Mouse (Mus musculus) forebrain, embryonic 12.5 days (tissue): ENCODE results near the gene Ptgis. TPM values are rescaled to one million over a fixed set of nuclear protein-coding genes. Genes with fewer than 3 reads are reported as not detected.
A peak's percentile ranks its signal among the peaks of the same experiment; 100 is the strongest.

Source experiments
- ATAC-seq: fragments of 200-750 bp; cut with Nextera tagmentation; 2 replicates; pipeline ENCODE4 v1.8.0; 2017; ENCODE audit warnings: moderate TSS enrichment; ENCODE audit not compliant: low FRiP score
- H3K27ac ChIP-seq: fragments of 300-500 bp; sonication (generic); 2 replicates; pipeline ENCODE4 v1.5.1; 2016; ENCODE audit warnings: mild to moderate bottlenecking
- H3K27me3 ChIP-seq: fragments of 300-500 bp; sonication (generic); 2 replicates; pipeline ENCODE4 v1.6.1; 2016; ENCODE audit warnings: mild to moderate bottlenecking
- H3K36me3 ChIP-seq: fragments of 300-500 bp; sonication (generic); replicated peaks from 2 replicates; pipeline ENCODE4 v1.6.1; 2016; ENCODE audit warnings: mild to moderate bottlenecking
- H3K4me1 ChIP-seq: fragments of 300-500 bp; sonication (generic); 2 replicates; pipeline ENCODE4 v1.6.1; 2016
- H3K4me2 ChIP-seq: fragments of 300-500 bp; sonication (generic); 2 replicates; pipeline ENCODE4 v1.6.1; 2016; ENCODE audit warnings: mild to moderate bottlenecking, moderate library complexity
- H3K4me3 ChIP-seq: fragments of 300-500 bp; sonication (generic); replicated peaks from 2 replicates; pipeline ENCODE4 v1.5.1; 2016; ENCODE audit warnings: mild to moderate bottlenecking
- H3K9ac ChIP-seq: fragments of 300-500 bp; sonication (generic); 2 replicates; pipeline ENCODE4 v1.6.1; 2016; ENCODE audit warnings: mild to moderate bottlenecking
- H3K9me3 ChIP-seq: fragments of 300-500 bp; sonication (generic); 2 replicates; pipeline ENCODE4 v1.6.1; 2016
- WGBS: fragments of 180-500 bp; shearing (Covaris S2); methylation state at CpG from one replicate; pipeline ENCODE4 v1.1.7; 2016; 5-methylcytosine and 5-hydroxymethylcytosine counted together
- polyA plus RNA-seq: library from polyadenylated mRNA; unstranded; fragments of >200 nt; fragmentation: Nextera tagmentation; extraction: Ambion mirVana; gene quantifications from 2 replicates; pipeline ENCODE4 v1.2.1, GENCODE M21; 2016

The Ptgis gene
- 4.8 and 6.0 TPM in 2 replicates for polyA plus RNA-seq

- no peaks in the 10 kb centered on the region for H3K9me3 ChIP-seq
- ATAC-seq = 0 out of 2 replicates have a peak, but pooled peaks have one; percentile 46
- WGBS = 1% methylated on average over 40 of the region's 45 CpGs
- peak within 1 kb of the TSS; percentile 94 for H3K4me2 ChIP-seq
- peak within 1 kb of the TSS; percentile 48 for H3K4me3 ChIP-seq
- H3K27me3 ChIP-seq = peaks cover 22% of the 10 kb centered on the region
- H3K9ac ChIP-seq = peak within 1 kb of the TSS; percentile 72
- H3K27ac ChIP-seq = no peak within 1 kb of the TSS
- no peaks in the 10 kb centered on the region for H3K36me3 ChIP-seq
- peaks cover 21% of the 10 kb centered on the region for H3K4me1 ChIP-seq
These were observed at the start of gene Ptgis for GRCm38 (mm10) chr2:167240008-167240964. TSS of gene Ptgis (minus strand) at chr2:167240604.

GRCm38 (mm10) chr2:167281461-167281860, 41.1 kb upstream of the Ptgis start:
- no peak overlapping the region for H3K27ac ChIP-seq
- no peaks in the 10 kb centered on the region for H3K9me3 ChIP-seq
- no peak overlapping the region for H3K4me3 ChIP-seq
- no peak overlapping the region for H3K4me2 ChIP-seq
- H3K36me3 ChIP-seq = no peaks in the 10 kb centered on the region
- H3K9ac ChIP-seq = no peak overlapping the region
- peaks cover 4% of the 10 kb centered on the region; the same call in 1 of the 2 replicates for H3K27me3 ChIP-seq
- no peak for ATAC-seq
- H3K4me1 ChIP-seq = no peaks in the 10 kb centered on the region; the same call in 1 of the 2 replicates
- 92% methylated on average over 13 of the region's 13 CpGs for WGBS

- no peak overlapping the region for H3K27ac ChIP-seq
- no peak overlapping the region for H3K4me2 ChIP-seq
- no peaks in the 10 kb centered on the region; the same call in 1 of the 2 replicates for H3K4me1 ChIP-seq
- H3K4me3 ChIP-seq = no peak overlapping the region
- H3K27me3 ChIP-seq = peaks cover 4% of the 10 kb centered on the region; the same call in 1 of the 2 replicates
- ATAC-seq = no peak
- H3K9ac ChIP-seq = no peak overlapping the region
- H3K36me3 ChIP-seq = no peaks in the 10 kb centered on the region
- WGBS = 73% methylated on average over 4 of the region's 4 CpGs
- no peaks in the 10 kb centered on the region for H3K9me3 ChIP-seq
These were observed 40.5 kb upstream of the Ptgis start for GRCm38 (mm10) chr2:167280986-167281310.

- H3K27ac ChIP-seq = no peak overlapping the region
- peak; percentile 87 for ATAC-seq
- peaks cover 4% of the 10 kb centered on the region; the same call in 1 of the 2 replicates for H3K27me3 ChIP-seq
- H3K9ac ChIP-seq = no peak overlapping the region
- no peak overlapping the region for H3K4me3 ChIP-seq
- no peaks in the 10 kb centered on the region for H3K36me3 ChIP-seq
- H3K4me1 ChIP-seq = no peaks in the 10 kb centered on the region; the same call in 1 of the 2 replicates
- H3K4me2 ChIP-seq = no peak overlapping the region
- H3K9me3 ChIP-seq = no peaks in the 10 kb centered on the region
- 48% methylated on average over 26 of the region's 26 CpGs for WGBS
These were observed 39.9 kb upstream of the Ptgis start for GRCm38 (mm10) chr2:167280090-167280985.

GRCm38 (mm10) chr2:167278751-167279526, 38.5 kb upstream of the Ptgis start:
- Histone ChIP-seq H3K4me3 (no peak overlapping the region), H3K27ac (no peak overlapping the region), H3K27me3 (peaks cover 4% of the 10 kb centered on the region; the same call in 1 of the 2 replicates), H3K9ac (no peak overlapping the region), H3K36me3 (no peaks in the 10 kb centered on the region), H3K9me3 (no peaks in the 10 kb centered on the region), H3K4me2 (no peak overlapping the region), H3K4me1 (no peaks in the 10 kb centered on the region; the same call in 1 of the 2 replicates)
- 58% methylated on average over 17 of the region's 17 CpGs for WGBS
- peak; percentile 4; the same call in 1 of the 2 replicates for ATAC-seq

- no peak for ATAC-seq
These were observed 37.6 kb upstream of the Ptgis start for GRCm38 (mm10) chr2:167278011-167278410.

GRCm38 (mm10) chr2:167277026-167277425, 36.6 kb upstream of the Ptgis start:
- WGBS = 73% methylated on average over 13 of the region's 13 CpGs
- no peak overlapping the region for H3K27ac ChIP-seq
- no peak for ATAC-seq
- H3K4me2 ChIP-seq = no peak overlapping the region
- H3K9me3 ChIP-seq = no peaks in the 10 kb centered on the region
- H3K27me3 ChIP-seq = peaks cover 4% of the 10 kb centered on the region; the same call in 1 of the 2 replicates
- H3K9ac ChIP-seq = no peak overlapping the region
- H3K4me1 ChIP-seq = no peaks in the 10 kb centered on the region; the same call in 1 of the 2 replicates
- no peak overlapping the region for H3K4me3 ChIP-seq
- no peaks in the 10 kb centered on the region for H3K36me3 ChIP-seq

More at GRCm38 (mm10) chr2:167278011-167278410, 37.6 kb upstream of the Ptgis start:
- H3K9ac ChIP-seq = no peak overlapping the region
- H3K9me3 ChIP-seq = no peaks in the 10 kb centered on the region
- peaks cover 4% of the 10 kb centered on the region; the same call in 1 of the 2 replicates for H3K27me3 ChIP-seq
- 89% methylated on average over 7 of the region's 7 CpGs for WGBS
- H3K4me3 ChIP-seq = no peak overlapping the region
- no peak overlapping the region for H3K27ac ChIP-seq
- H3K4me1 ChIP-seq = no peaks in the 10 kb centered on the region; the same call in 1 of the 2 replicates
- no peak overlapping the region for H3K4me2 ChIP-seq
- no peaks in the 10 kb centered on the region for H3K36me3 ChIP-seq

- Histone ChIP-seq H3K9ac (no peak overlapping the region), H3K9me3 (no peaks in the 10 kb centered on the region), H3K4me1 (no peaks in the 10 kb centered on the region; the same call in 1 of the 2 replicates), H3K4me2 (no peak overlapping the region), H3K4me3 (no peak overlapping the region), H3K36me3 (no peaks in the 10 kb centered on the region), H3K27me3 (peaks cover 4% of the 10 kb centered on the region; the same call in 1 of the 2 replicates), H3K27ac (no peak overlapping the region)
- 87% methylated on average over 10 of the region's 10 CpGs for WGBS
- no peak for ATAC-seq
These were observed 35.5 kb upstream of the Ptgis start for GRCm38 (mm10) chr2:167275856-167276255.

GRCm38 (mm10) chr2:167274713-167275465, 34.5 kb upstream of the Ptgis start:
- H3K27me3 ChIP-seq = no peaks in the 10 kb centered on the region; the same call in 1 of the 2 replicates
- H3K9me3 ChIP-seq = no peaks in the 10 kb centered on the region
- no peaks in the 10 kb centered on the region for H3K36me3 ChIP-seq
- no peak overlapping the region for H3K27ac ChIP-seq
- WGBS = 61% methylated on average over 10 of the region's 10 CpGs
- H3K4me1 ChIP-seq = no peaks in the 10 kb centered on the region
- no peak overlapping the region for H3K9ac ChIP-seq
- ATAC-seq = no peak
- H3K4me3 ChIP-seq = no peak overlapping the region
- H3K4me2 ChIP-seq = no peak overlapping the region

GRCm38 (mm10) chr2:167273206-167273740, 32.9 kb upstream of the Ptgis start:
- Histone ChIP-seq H3K9me3 (no peaks in the 10 kb centered on the region), H3K4me3 (no peak overlapping the region), H3K4me2 (no peak overlapping the region), H3K27me3 (no peaks in the 10 kb centered on the region), H3K36me3 (no peaks in the 10 kb centered on the region), H3K4me1 (no peaks in the 10 kb centered on the region), H3K9ac (no peak overlapping the region), H3K27ac (no peak overlapping the region)
- no peak for ATAC-seq
- 85% methylated on average over 13 of the region's 13 CpGs for WGBS
